Mouse (Mus musculus): ENCODE measurements around the gene Asb2.

DNA sequence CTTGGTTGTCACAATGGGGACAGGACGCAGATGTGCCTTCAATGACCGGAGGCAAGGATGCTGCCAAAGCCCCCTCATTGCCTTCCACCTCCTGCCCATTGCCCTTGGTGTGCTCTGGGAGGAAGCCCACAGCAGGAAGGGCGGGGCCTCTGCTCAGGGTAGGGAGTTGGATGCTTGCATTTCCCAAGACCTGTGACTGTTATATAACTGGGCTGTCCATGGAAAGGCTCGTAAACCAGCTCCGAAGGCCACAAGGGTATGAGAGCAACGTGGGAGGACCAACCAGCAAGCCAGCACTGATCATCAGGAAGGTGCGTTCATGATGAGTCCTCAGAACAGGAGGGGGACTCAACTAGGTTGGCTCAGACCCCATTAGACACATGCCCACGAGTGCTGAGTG, 5.0 kb upstream of the Asb2 start:
- TF ChIP-seq GATA1 (IDR thresholded peaks at IDR 0.05; ENCODE audit: borderline replicate concordance, low read length) (no peak), FLI1 (IDR thresholded peaks at IDR 0.05; ENCODE audit: low read length) (no peak)
